Mouse (Mus musculus) testis, adult 2 months (tissue): ENCODE results near the gene Dyrk1a.

Experiments used
- CTCF ChIP-seq: fragments of 200-500 bp; IDR thresholded peaks from 2 replicates; pipeline ENCODE4 v1.5.1; 2012; ENCODE audit warnings: low read depth, mild to moderate bottlenecking, inconsistent platforms, low read length, moderate library complexity; ENCODE audit not compliant: control insufficient read depth, insufficient read depth, insufficient replicate concordance
- POLR2A ChIP-seq: fragments of 200-500 bp; IDR thresholded peaks from 2 replicates; pipeline ENCODE4 v1.6.1; 2012; ENCODE audit warnings: low read depth, mild to moderate bottlenecking, inconsistent platforms, low read length, moderate library complexity; ENCODE audit not compliant: control insufficient read depth

- TF ChIP-seq CTCF (no peak), POLR2A (no peak)
Measured at GRCm38 (mm10) chr16:94596633-94597032, 26.8 kb downstream of the Dyrk1a start.
